Mouse (Mus musculus) G1E (cell line): ENCODE data around the gene Cd7. TPM values are rescaled to one million over a fixed set of nuclear protein-coding genes. Genes with fewer than 3 reads are reported as not detected.

Source experiments
- ATAC-seq: 2 replicates; pipeline ENCODE4 v1.8.0; 2016; ENCODE audit warnings: mild to moderate bottlenecking; ENCODE audit not compliant: insufficient number of reproducible peaks, poor library complexity, low FRiP score, severe bottlenecking; ENCODE audit errors: extremely low read depth
- DNase-seq: peaks from one replicate; pipeline ENCODE4 v3.0.0; 2012; ENCODE audit warnings: low spot score
- H3K27me3 ChIP-seq: 2 replicates; pipeline ENCODE4 v1.6.1; 2012; ENCODE audit warnings: mild to moderate bottlenecking, low read length, inconsistent platforms; ENCODE audit not compliant: insufficient read depth
- H3K36me3 ChIP-seq: replicated peaks from 2 replicates; pipeline ENCODE3; 2012; ENCODE audit warnings: mild to moderate bottlenecking, inconsistent platforms
- H3K4me1 ChIP-seq: 2 replicates; pipeline ENCODE4 v1.6.1; 2012; ENCODE audit warnings: low read depth, low read length, inconsistent platforms, mixed read lengths; ENCODE audit not compliant: insufficient read depth
- H3K4me3 ChIP-seq: 2 replicates; pipeline ENCODE4 v1.5.1; 2012; ENCODE audit warnings: low read depth, mild to moderate bottlenecking, inconsistent platforms, low read length, moderate library complexity, mixed read lengths
- H3K9me3 ChIP-seq: replicated peaks from 2 replicates; pipeline ENCODE4 v1.6.1; 2012; ENCODE audit warnings: inconsistent platforms
- CTCF ChIP-seq: IDR thresholded peaks from 2 replicates; pipeline ENCODE4 v1.5.1; 2012; ENCODE audit warnings: low read depth, low read length, inconsistent platforms, mixed read lengths
- GATA1 ChIP-seq: IDR thresholded peaks from 2 replicates; pipeline ENCODE4 v1.6.1; 2012; ENCODE audit warnings: borderline replicate concordance, low read length, inconsistent platforms, mixed read lengths
- GATA2 ChIP-seq: IDR thresholded peaks from 2 replicates; pipeline ENCODE4 v1.6.1; 2012; ENCODE audit warnings: low read depth, low read length, inconsistent platforms, borderline replicate concordance
- POLR2AphosphoS5 ChIP-seq: IDR thresholded peaks from 2 replicates; pipeline ENCODE4 v1.6.1; 2012; ENCODE audit warnings: low read depth, low read length, inconsistent platforms; ENCODE audit not compliant: insufficient replicate concordance
- TAL1 ChIP-seq: conservative IDR thresholded peaks from 2 replicates; pipeline ENCODE4 v1.6.1; 2012; ENCODE audit warnings: low read depth, low read length, inconsistent platforms, mixed read lengths
- polyA plus RNA-seq: library from polyadenylated mRNA; stranded (reverse); fragments of >175 nt; gene quantifications from 2 replicates; pipeline ENCODE4 v1.2.3, GENCODE M21; 2012
- total RNA-seq, 2 experiments: library from RNA; stranded (forward) in 1 of 2; stranded (reverse) in 1 of 2; fragments of 200-1000 nt in 1 of 2; fragments of >200 nt in 1 of 2; fragmentation: Nextera tagmentation in 1 of 2; gene quantifications; 2 replicates each; pipeline ENCODE4 v1.2.3; 2014 to 2017

Cd7 gene
- total and polyA plus RNA-seq, 3 experiments, result not detected

DNA sequence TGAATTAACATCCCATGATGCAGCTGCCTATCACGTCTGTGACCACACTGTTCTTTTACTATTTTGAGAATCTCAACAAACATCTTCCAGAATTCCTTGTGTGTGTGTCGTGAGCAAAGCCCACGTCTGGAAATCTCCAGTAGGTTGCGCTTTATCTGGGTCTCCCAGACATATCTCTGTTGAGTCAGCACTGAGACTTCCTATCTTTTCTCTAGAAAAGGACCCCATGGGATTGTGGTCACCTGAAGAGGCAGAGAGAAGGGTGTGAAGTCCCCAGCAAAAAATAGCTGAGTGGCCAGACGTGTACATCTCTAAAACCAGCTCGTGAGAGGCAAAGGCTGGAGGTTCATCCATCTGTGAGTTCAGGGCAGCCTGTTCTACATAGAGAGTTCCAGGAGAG, 15.1 kb downstream of the Cd7 start:
- no peak for DNase-seq
- H3K4me1 ChIP-seq, result 0 out of 2 replicates have a peak, but pooled peaks cover 3% of the 10 kb centered on the region
- ATAC-seq, result no peak
- H3K9me3 ChIP-seq, result no peaks in the 10 kb centered on the region
- no peak overlapping the region for H3K4me3 ChIP-seq
- H3K36me3 ChIP-seq, result no peaks in the 10 kb centered on the region
- TF ChIP-seq CTCF, result no peak
- no peak for TF ChIP-seq GATA1
- no peak for TF ChIP-seq GATA2
- TF ChIP-seq TAL1, result no peak
- no peak for TF ChIP-seq POLR2AphosphoS5
- peaks cover 24% of the 10 kb centered on the region; the same call in 1 of the 2 replicates for H3K27me3 ChIP-seq

DNA sequence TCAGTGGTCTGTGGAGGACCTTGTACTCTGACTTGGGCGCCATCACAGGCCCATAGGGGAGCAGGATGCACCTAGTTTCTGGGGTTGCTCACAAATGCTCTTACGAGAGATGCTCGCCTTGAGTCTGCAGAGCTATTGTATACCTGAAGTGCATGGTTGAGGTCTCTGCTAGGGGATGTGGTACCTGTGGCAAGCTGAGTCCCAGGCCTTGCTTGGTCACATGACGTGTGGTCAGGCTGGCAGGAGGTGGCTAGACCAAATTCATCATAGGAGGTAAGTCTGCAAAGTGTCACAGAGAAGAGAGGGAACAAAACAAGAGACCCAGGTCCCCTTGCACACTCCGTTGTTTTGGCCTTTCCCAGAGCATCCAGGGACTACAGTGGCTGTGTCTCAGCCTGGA, 19.7 kb downstream of the Cd7 start:
- ATAC-seq (no peak), DNase-seq (no peak)
- peaks cover 34% of the 10 kb centered on the region for H3K27me3 ChIP-seq
- H3K4me3 ChIP-seq, result no peak overlapping the region
- H3K9me3 ChIP-seq, result no peaks in the 10 kb centered on the region
- H3K36me3 ChIP-seq, result no peaks in the 10 kb centered on the region
- TF ChIP-seq GATA2, result no peak
- no peak for TF ChIP-seq GATA1
- no peak for TF ChIP-seq POLR2AphosphoS5
- TF ChIP-seq TAL1, result no peak
- no peak for TF ChIP-seq CTCF
- H3K4me1 ChIP-seq, result no peaks in the 10 kb centered on the region

DNA sequence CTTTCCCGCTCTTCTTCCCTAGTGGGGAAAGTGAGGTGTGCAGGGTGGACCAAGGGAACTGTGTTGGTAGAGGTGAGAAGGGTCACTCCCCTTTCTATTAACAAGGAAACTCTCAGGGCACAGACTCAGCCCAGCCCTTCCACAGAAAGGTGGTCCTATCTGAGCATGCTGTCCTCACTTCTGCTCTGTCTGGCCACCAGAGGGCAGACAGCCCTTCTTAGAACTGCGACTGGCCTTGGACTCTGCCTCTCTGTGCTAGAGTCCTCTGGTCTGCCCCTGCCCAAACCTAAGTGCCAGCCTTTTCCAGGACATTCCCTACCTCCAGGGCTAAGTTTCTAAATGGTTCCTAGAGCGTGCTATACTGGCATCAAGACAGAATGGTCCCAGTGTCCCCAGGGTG, 21.5 kb downstream of the Cd7 start:
- no peaks in the 10 kb centered on the region for H3K9me3 ChIP-seq
- peaks cover 42% of the 10 kb centered on the region for H3K27me3 ChIP-seq
- H3K36me3 ChIP-seq, result no peaks in the 10 kb centered on the region
- DNase-seq (peak; percentile 25), ATAC-seq (no peak)
- TF ChIP-seq GATA2 (no peak), CTCF (peak; percentile 54)
- no peaks in the 10 kb centered on the region for H3K4me1 ChIP-seq
- no peak overlapping the region for H3K4me3 ChIP-seq

DNA sequence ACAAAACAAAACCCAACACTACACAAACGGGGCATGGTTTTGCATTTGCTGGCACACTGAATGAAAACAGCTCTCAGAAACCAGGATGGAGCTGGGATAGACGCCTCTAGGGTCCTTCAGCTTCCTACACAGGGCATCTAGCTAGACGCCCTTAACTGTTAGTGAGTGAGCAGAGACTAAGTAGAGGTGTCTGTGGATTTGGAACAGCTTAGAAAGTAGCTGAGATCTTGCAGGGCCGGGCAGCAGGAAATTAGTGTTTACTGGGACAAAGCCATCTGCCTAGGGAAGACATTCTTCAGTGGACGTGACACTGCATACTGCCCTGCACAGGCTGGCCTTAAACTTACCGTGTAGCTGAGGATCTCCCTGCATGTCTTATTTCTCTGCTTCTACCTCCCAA, 23.7 kb downstream of the Cd7 start:
- no peak for TF ChIP-seq POLR2AphosphoS5
- TF ChIP-seq GATA1, result no peak
- TF ChIP-seq TAL1, result no peak
- TF ChIP-seq CTCF, result no peak
- TF ChIP-seq GATA2, result no peak
- DNase-seq (no peak), ATAC-seq (no peak)
- Histone ChIP-seq H3K27me3 (peaks cover 41% of the 10 kb centered on the region), H3K9me3 (no peaks in the 10 kb centered on the region), H3K36me3 (no peaks in the 10 kb centered on the region), H3K4me3 (no peak overlapping the region), H3K4me1 (no peaks in the 10 kb centered on the region)

DNA sequence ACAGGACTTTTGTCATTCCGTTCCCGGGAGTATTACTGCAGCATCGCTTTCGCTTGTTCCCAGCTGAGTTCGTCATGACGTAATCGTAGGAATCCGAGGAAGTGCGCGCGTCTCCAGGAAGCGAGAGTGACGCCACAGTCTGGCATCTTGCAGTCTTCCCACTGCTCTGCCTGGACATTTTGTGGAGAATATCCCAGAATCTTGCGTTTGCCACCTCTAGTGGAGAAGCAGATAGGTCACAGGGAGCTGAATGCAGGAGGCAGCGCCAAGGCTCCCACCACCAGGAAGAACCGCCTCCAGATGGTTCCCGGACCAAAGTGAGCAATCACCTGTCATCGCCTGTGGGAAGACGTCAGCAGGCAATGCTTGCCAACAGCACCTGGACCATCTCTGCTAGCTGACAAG, 24.3 kb downstream of the Cd7 start:
- no peak for DNase-seq
- TF ChIP-seq CTCF (no peak), GATA2 (no peak), TAL1 (no peak), POLR2AphosphoS5 (no peak), GATA1 (no peak)
- no peaks in the 10 kb centered on the region for H3K9me3 ChIP-seq
- no peak for ATAC-seq
- H3K36me3 ChIP-seq, result no peaks in the 10 kb centered on the region
- peaks cover 41% of the 10 kb centered on the region for H3K27me3 ChIP-seq
- H3K4me1 ChIP-seq, result no peaks in the 10 kb centered on the region
- H3K4me3 ChIP-seq, result no peak overlapping the region

DNA sequence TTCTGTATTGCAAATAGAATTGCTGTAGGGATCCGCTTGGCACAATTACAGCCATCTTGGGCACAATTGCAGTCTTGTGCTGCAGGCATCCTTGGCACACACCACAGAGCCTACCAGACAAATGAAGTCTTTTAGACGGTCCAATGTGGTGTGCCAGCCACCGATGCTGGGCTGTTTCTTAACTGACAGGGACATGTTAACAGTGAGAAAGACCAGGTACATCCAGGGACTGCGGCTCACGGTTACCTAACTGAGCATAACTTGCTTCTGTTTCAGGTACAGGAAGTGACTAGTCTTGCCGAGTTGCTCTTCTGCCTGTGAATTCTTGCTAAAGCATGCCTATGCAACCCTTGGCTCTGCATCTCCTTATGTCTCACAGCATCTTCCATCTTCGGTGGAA, 25.6 kb downstream of the Cd7 start:
- TF ChIP-seq GATA1 (no peak), TAL1 (no peak)
- H3K4me3 ChIP-seq, result no peak overlapping the region
- H3K36me3 ChIP-seq, result no peaks in the 10 kb centered on the region
- H3K27me3 ChIP-seq, result peaks cover 44% of the 10 kb centered on the region
- ATAC-seq (no peak), DNase-seq (no peak)
- no peaks in the 10 kb centered on the region for H3K9me3 ChIP-seq
- H3K4me1 ChIP-seq, result no peaks in the 10 kb centered on the region

DNA sequence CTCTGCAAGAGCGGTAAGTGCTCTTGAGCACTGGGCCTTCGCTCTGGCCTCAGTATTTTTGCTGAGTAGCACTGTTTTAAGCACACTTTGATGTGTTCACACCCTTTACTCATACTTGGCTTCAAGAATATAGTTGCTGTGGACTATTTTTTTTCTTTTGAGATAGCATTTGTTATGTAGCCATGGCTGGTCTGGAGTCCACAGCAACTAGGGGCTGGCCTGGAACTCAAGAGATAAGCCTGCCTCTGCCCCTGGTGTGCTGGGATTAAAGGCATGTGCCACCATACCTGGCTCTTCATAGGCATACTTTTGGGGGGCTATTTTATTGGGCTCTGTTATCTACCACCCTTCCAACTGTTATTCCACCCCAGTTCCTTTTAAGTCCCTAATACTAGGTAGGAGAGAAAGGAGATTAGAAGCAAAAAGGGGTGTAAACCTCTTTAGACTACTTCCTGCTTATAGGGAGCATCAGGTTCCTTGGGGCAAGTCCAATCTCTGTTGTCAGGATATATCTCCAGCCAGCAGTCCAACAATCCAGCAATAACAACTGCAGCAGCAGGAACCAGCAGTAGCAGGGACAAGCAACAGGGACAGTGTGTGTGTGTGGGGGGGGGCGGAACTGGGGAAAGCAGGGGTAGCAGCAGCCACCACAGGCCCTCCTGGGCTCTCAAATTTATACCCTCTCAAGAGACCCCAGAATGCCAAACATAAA, 29.0 kb downstream of the Cd7 start:
- no peak for DNase-seq
- no peak overlapping the region for H3K4me3 ChIP-seq
- H3K9me3 ChIP-seq, result no peaks in the 10 kb centered on the region
- TF ChIP-seq CTCF (no peak), GATA1 (no peak), POLR2AphosphoS5 (no peak), TAL1 (no peak), GATA2 (no peak)
- peaks cover 3% of the 10 kb centered on the region; the same call in 1 of the 2 replicates for H3K4me1 ChIP-seq
- no peaks in the 10 kb centered on the region for H3K36me3 ChIP-seq
- ATAC-seq, result no peak
- H3K27me3 ChIP-seq, result peaks cover 52% of the 10 kb centered on the region
